Mouse (Mus musculus): ENCODE measurements at regions not wholly inside any gene's neighbourhood (a gene's known extent, or its start where the extent isn't known, plus 50 kb on each side); places are given as distances from the start of the nearest gene placed in this dataset.
A peak's percentile ranks its signal among the peaks of the same experiment; 100 is the strongest.

GRCm38 (mm10) chr12:109662179-109662578 lies 62.0 kb upstream of the Rtl1 start:
- no peak for DNase-seq (ENCODE audit: low spot score in 2 of 2)

- DNase-seq (ENCODE audit: low spot score in 2 of 2): no peak
These were observed 74.6 kb upstream of the Rtl1 start for GRCm38 (mm10) chr12:109674766-109675165.

- no peak for DNase-seq (ENCODE audit: low spot score in 2 of 2)
These were observed 93.9 kb upstream of the Rtl1 start for GRCm38 (mm10) chr12:109694046-109694445.

- no peak for DNase-seq (ENCODE audit: low spot score in 2 of 2)
These were observed 94.8 kb upstream of the Rtl1 start for GRCm38 (mm10) chr12:109694801-109695430.

GRCm38 (mm10) chr12:109706820-109707219 lies 106.7 kb upstream of the Rtl1 start:
- DNase-seq (ENCODE audit: low spot score in 2 of 2): no peak

- no peak for DNase-seq (ENCODE audit: low spot score in 2 of 2)
These were observed 109.5 kb upstream of the Rtl1 start for GRCm38 (mm10) chr12:109709661-109710060.

GRCm38 (mm10) chr12:109711392-109711791 lies 111.3 kb upstream of the Rtl1 start:
- DNase-seq (ENCODE audit: low spot score in 2 of 2): no peak

GRCm38 (mm10) chr12:109711946-109712345 lies 111.8 kb upstream of the Rtl1 start:
- DNase-seq (ENCODE audit: low spot score in 2 of 2): no peak

- DNase-seq (ENCODE audit: low spot score in 2 of 2): no peak
These were observed 112.3 kb upstream of the Rtl1 start for GRCm38 (mm10) chr12:109712386-109712785.

- DNase-seq (ENCODE audit: low spot score in 2 of 2): no peak
These were observed 112.9 kb upstream of the Rtl1 start for GRCm38 (mm10) chr12:109713041-109713440.

- DNase-seq (ENCODE audit: low spot score in 2 of 2): no peak
These were observed 113.9 kb upstream of the Rtl1 start for GRCm38 (mm10) chr12:109714061-109714460.

- no peak for DNase-seq (ENCODE audit: low spot score in 2 of 2)
These were observed 116.9 kb upstream of the Rtl1 start for GRCm38 (mm10) chr12:109716991-109717390.

GRCm38 (mm10) chr12:109718036-109718435 lies 117.9 kb upstream of the Rtl1 start:
- DNase-seq (ENCODE audit: low spot score in 2 of 2): no peak

GRCm38 (mm10) chr12:109738201-109738600 lies 138.1 kb upstream of the Rtl1 start:
- no peak for DNase-seq (ENCODE audit: low spot score in 2 of 2)

GRCm38 (mm10) chr12:109738911-109739310 lies 138.8 kb upstream of the Rtl1 start:
- DNase-seq (ENCODE audit: low spot score in 2 of 2): no peak

GRCm38 (mm10) chr12:109742486-109742885 lies 142.4 kb upstream of the Rtl1 start:
- DNase-seq (ENCODE audit: low spot score in 2 of 2): no peak

- no peak for DNase-seq (ENCODE audit: low spot score in 2 of 2)
These were observed 143.0 kb upstream of the Rtl1 start for GRCm38 (mm10) chr12:109743036-109743650.

- no peak for DNase-seq (ENCODE audit: low spot score in 2 of 2)
These were observed 144.1 kb upstream of the Rtl1 start for GRCm38 (mm10) chr12:109744186-109744585.

- no peak for DNase-seq (ENCODE audit: low spot score in 2 of 2)
These were observed 145.8 kb upstream of the Rtl1 start for GRCm38 (mm10) chr12:109745731-109746484.

- DNase-seq (ENCODE audit: low spot score in 2 of 2): no peak
These were observed 147.1 kb upstream of the Rtl1 start for GRCm38 (mm10) chr12:109747201-109747600.

- no peak for DNase-seq (ENCODE audit: low spot score in 2 of 2)
These were observed 147.6 kb upstream of the Rtl1 start for GRCm38 (mm10) chr12:109747776-109748175.

- DNase-seq (ENCODE audit: low spot score in 2 of 2): peak; percentile 61 to 64
These were observed 148.4 kb upstream of the Rtl1 start for GRCm38 (mm10) chr12:109748326-109749059.

Data from left cerebral cortex, adult 18-20 months (tissue).